Mouse (Mus musculus): Measurements from ENCODE around the gene Mettl23.

The Mettl23 gene

GRCm38 (mm10) chr11:116843261-116844233 lies at the start of gene Mettl23, which contains the start of gene Jmjd6:
Gene Mettl23, plus strand, starts transcription at chr11:116843278.
Gene Jmjd6, minus strand, starts transcription at chr11:116843449.
- in situ Hi-C loops (cut with MboI, MseI) = no loop called here

- in situ Hi-C loops (cut with MboI, MseI) = no loop called here
Measured at GRCm38 (mm10) chr11:116799364-116799763, 43.7 kb upstream of the Mettl23 start.

- in situ Hi-C loops (cut with MboI, MseI) = no loop called here
Measured at GRCm38 (mm10) chr11:116801106-116801505, 42.0 kb upstream of the Mettl23 start.

GRCm38 (mm10) chr11:116802709-116803108 lies 40.4 kb upstream of the Mettl23 start:
- in situ Hi-C loops (cut with MboI, MseI) = no loop called here

DNA sequence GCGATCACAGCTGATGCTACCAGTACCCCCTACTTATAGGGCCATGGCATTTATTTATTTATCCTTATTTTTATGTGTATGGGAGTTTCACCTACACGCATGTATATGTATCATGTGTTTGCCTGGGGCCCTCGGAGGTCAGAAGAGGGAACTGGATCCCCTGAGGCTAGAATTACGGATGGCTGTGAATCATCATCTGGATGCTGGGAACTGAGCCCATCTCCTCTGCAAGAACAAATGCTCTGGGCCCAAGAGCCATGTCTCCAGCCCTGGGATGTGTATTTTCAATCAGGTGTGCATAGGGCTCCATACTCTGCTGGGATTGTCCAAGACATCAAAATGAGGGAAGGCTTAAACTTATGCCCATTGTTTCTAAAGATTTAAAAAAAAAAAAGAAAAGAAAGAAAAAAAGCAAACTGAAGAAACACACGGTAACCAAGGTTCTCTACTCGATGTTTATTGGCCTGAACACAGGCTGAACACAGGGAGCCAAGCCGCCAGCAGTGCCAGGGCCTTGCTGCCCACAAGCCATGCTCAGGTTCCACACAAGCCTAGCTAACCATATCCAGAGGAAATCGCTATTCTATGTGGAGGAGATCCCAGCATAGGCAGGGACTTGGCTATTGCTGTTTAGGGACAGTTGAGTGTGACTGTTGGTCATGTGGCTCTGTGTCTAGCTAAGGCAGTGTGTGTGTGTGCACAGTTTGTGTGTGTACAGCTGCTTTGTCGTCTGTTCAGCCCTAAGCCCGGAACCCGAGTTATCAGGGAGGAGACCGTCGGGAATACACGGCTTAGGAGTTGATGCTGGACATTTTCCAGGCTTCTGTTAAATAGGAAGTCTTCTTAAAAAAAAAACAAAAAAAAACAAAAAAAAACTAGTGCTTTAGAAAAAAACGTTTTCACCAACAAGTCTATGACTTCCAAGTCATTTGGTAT lies 36.7 kb upstream of the Mettl23 start:
- in situ Hi-C loops (cut with MboI, MseI) = loop anchor here (5.0 kb wide), 1 partner anchor 159 kb away; no protein-coding TSS in a partner anchor

- in situ Hi-C loops (cut with MboI, MseI) = loop anchor here (5.0 kb wide), 1 partner anchor 160 kb away; no protein-coding TSS in a partner anchor
Measured at GRCm38 (mm10) chr11:116807116-116807515, 36.0 kb upstream of the Mettl23 start.

DNA sequence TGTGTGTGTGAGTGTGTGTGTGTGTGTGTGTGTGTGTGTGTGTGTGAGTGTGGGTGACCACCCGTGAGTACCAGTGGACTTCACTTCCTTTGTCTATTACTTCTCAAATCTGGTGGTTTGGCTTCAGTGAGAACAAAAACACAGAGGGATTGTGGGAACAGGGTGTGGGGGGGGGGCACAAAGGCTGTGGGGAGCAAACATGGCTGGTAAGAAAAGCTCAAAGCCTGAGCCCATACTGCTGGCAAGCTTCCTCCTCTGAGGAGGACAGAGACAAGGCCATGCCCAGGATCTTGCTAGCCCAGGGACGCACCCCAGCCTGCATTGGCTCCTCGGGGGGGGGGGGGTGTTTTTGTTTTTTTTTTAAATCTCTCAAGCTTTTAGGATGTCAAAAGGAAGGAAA lies 35.6 kb upstream of the Mettl23 start:
- in situ Hi-C loops (cut with MboI, MseI) = loop anchor here (5.0 kb wide), 1 partner anchor 160 kb away; no protein-coding TSS in a partner anchor

- in situ Hi-C loops (cut with MboI, MseI) = loop anchor here (5.0 kb wide), 1 partner anchor 161 kb away; no protein-coding TSS in a partner anchor
Measured at GRCm38 (mm10) chr11:116807938-116808606, 35.0 kb upstream of the Mettl23 start.

DNA sequence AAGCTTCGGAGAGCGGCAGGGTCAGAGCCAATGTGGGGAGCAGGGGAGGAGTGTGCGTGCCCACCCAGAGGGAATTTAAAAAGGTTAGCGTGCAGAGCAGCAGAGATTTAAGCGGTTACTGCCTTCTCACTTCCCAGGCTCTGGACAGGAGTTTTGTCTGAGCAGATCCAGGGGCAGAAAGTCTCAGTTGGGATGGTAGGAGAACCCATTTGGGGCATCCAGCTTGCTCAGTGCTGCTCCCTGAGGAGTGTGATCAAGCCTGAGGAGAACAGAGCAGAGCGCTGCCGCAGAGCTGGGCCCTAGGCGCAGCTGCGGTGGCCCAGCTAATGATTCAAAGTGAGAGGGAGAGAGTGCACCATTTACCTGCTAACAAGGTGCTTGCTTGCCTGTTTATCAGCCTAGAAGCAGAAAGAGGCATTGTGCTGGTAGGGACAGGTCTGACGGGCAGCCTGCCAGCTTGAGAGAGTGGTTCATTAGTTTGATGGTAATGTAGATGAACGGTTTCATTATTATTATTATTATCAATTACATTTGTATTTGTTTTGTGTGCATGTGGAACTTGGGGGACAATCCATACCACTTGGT lies 34.2 kb upstream of the Mettl23 start:
- in situ Hi-C loops (cut with MboI, MseI) = loop anchor here (5.0 kb wide), 1 partner anchor 162 kb away; no protein-coding TSS in a partner anchor

DNA sequence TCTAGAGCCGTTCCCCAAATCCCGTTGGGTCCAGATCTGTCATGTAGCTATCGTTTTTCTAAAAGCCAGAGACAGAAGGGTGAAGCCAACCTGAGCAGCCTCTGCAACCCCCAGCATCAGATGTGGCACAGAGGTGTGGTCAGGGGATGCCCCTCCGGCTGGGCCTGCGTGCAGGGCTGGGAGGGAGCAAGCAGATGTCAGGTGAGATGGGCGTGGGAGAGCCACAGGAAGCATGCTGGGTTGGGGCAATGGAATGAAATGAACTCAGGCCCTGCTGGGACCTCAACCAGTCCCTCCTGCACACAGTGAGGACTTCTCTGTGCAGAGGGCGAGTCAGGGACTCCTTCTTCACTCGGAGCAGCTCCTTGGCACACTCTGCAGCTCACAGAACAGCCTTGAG lies 33.6 kb upstream of the Mettl23 start:
- in situ Hi-C loops (cut with MboI, MseI) = loop anchor here (5.0 kb wide), 1 partner anchor 162 kb away; no protein-coding TSS in a partner anchor

DNA sequence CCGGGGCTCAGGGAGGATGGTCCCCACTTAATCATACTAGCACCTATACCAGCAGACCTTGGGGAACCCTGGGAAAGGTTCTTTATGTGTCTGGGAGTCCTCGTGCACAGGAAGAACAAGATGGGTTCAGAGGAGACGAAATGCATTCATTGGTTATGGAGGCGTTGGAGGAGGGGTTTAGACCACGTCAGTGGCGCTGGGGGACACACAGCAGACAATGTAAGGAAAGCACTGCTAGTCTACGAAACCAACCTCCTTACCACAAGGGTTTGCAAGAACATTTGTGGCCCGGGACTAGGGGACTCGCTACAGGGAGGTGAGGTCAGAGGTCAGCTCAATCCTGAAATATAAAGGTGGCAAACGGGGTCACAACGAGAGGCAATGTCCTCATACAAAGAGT lies 32.5 kb upstream of the Mettl23 start:
- in situ Hi-C loops (cut with MboI, MseI) = no loop called here

DNA sequence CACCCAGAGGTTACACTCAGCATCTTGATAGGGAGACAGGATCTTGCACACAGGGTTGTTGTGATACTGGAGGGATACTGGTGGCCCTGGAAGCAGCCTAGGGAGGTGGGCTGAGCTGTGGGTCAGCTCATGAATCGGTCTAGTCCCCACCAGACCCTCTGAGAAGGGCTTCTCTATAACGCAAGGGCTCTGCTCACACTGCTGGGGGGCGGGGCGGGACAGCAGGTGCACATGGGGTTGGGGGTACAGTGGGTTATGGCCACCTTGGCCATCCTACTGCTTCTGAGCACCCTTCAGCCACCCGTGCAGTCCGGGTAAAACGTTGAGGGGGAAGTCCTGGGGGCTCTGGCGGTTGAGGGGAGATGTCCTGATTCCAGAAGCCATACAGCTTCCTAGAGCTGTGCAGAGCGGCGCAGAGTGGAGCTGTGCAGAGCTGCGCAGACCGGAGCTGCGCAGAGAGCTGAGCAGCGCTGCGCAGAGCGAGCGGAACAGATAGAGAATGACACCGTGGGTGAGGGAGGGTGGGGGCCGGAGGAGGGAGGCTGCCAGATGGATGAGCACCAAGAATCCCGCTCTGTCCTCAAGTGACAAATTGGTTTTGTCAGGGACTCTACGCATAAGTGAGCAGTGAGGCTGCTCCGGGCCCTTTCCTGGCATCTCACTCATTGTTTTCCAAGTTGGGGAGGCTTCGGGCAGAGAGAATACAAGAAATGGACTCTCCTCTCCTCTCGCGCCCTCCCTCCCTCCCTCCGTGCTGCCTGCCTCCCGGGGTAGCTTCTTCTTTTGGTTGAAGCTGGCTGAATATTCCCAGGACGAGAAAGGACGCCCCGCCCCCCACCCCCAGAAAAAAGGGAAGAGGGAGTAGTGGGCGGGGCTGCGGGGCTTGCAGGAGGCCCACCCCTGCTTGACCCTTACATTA lies 31.8 kb upstream of the Mettl23 start:
- in situ Hi-C loops (cut with MboI, MseI) = no loop called here

DNA sequence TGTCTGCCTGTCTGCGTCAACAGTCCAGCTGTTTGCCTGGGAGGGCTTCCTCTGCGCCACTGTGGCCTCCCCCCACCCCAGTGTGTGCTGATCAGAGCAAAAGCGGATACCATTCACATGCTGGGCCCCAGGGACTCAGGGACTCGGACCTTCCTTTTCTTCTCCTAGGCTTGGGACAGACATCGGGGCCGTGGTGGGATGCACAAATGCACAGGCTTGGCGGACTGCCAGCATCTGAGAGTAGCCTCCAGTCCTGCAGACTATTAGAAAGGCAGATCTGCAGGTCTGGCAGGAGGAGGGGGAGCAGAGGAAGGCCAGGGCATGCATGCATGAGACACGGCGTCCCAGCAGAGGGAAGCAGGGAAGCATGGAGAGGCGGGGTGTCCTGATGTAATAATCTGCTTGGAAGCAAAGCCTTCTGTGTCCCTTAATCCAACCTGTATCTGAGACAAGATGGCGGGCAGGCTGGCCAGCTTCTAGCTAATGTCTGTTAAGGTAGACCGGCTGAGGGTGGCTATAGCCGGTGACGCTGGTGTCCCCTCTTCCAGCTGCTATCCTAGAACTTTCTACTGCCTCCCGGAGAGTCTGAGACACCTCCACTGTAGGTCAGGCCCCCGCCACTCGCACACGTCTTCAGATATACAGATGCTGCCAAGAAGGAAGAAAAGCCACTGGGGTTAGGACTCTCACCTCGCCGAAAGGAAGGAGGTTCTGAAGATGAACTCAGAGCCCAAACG lies 30.1 kb upstream of the Mettl23 start:
- in situ Hi-C loops (cut with MboI, MseI) = no loop called here

DNA sequence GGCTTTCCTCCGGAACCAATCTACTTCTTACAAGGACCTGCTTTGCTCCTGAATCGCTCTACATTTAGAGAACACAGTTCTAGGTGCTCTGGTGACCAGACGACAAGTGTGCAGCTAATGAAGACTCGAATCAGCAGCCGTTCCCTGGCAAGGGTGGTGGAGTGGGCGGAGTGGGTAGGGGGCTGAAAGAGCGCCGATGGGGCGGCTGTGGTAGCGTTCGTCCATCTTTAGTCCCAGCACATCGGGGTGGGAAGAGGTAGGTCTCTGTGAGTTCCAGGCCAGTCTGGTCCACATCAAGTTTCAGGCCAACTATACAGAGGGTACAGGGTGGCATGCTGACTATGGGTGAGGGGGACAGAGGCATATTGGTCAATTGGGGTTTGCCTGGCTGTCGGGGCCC lies 29.5 kb upstream of the Mettl23 start:
- in situ Hi-C loops (cut with MboI, MseI) = no loop called here

DNA sequence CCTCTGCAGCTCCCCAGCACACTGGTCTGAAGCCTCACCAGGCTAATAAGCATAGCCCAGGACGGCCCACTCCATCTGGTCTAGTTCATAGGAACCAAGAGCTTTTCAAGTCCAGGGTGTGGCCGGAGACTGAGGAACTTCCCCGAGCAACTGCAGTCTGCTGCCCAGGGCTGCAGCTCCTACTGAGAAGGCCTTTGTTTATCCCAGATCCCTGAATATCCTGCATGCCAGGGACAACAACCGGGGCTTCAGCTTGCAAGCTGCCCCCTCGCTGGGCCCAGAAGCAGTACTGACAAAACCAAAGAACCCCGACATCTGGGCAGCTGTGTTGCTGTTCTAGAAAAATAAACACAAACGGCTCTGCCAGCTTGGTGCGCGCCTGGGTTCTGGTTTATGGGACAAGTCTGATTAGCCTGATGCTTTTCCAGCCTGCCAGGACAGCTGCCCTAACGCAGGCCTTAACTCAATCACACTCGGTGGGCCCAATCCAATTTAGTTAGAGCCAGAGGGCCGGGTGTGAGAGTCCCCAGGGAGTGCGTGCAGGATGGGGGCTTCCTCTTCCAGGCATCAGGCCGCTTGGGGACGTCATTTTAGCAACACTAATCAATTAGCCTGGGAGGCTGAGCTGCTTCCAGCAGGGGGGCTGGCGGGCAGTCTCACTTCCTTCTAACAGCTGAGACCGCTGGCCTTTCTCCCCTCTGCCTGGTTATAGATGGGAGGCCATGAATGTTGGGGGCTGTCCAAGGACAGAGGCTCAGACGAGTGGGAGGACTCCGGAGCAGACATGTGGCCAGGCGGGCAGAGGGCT lies 28.8 kb upstream of the Mettl23 start:
- in situ Hi-C loops (cut with MboI, MseI) = no loop called here

GRCm38 (mm10) chr11:116814884-116815415 lies 28.1 kb upstream of the Mettl23 start:
- in situ Hi-C loops (cut with MboI, MseI) = no loop called here

- in situ Hi-C loops (cut with MboI, MseI) = no loop called here
Measured at GRCm38 (mm10) chr11:116816769-116817168, 26.3 kb upstream of the Mettl23 start.

- in situ Hi-C loops (cut with MboI, MseI) = no loop called here
Measured at GRCm38 (mm10) chr11:116817567-116817966, 25.5 kb upstream of the Mettl23 start.
